Mouse (Mus musculus) testis, adult 2 months (tissue): Measurements from ENCODE around the gene Tgfbr3. TPM values are rescaled to one million over a fixed set of nuclear protein-coding genes. Genes with fewer than 3 reads are reported as not detected.
A peak's percentile ranks its signal among the peaks of the same experiment; 100 is the strongest.

ENCODE experiments used
- H3K27ac ChIP-seq: fragments of 200-500 bp; 2 replicates; pipeline ENCODE4 v1.5.1; 2012; ENCODE audit warnings: low read depth, low read length; ENCODE audit not compliant: control insufficient read depth, insufficient read depth
- H3K27me3 ChIP-seq: fragments of 200-500 bp; 2 replicates; pipeline ENCODE4 v1.6.1; 2012; ENCODE audit warnings: mild to moderate bottlenecking, low read length, moderate library complexity; ENCODE audit not compliant: control insufficient read depth, insufficient read depth
- H3K36me3 ChIP-seq: fragments of 200-500 bp; 2 replicates; pipeline ENCODE4 v1.6.1; 2012; ENCODE audit warnings: mild to moderate bottlenecking, low read length; ENCODE audit not compliant: control insufficient read depth, insufficient read depth
- H3K4me1 ChIP-seq: fragments of 200-500 bp; 2 replicates; pipeline ENCODE4 v1.6.1; 2012; ENCODE audit warnings: low read length; ENCODE audit not compliant: control insufficient read depth, insufficient read depth
- H3K4me3 ChIP-seq: fragments of 200-500 bp; 2 replicates; pipeline ENCODE4 v1.5.1; 2012; ENCODE audit warnings: low read depth, mild to moderate bottlenecking, low read length, moderate library complexity, mixed read lengths; ENCODE audit not compliant: control insufficient read depth
- CTCF ChIP-seq: fragments of 200-500 bp; IDR thresholded peaks from 2 replicates; pipeline ENCODE4 v1.5.1; 2012; ENCODE audit warnings: low read depth, mild to moderate bottlenecking, inconsistent platforms, low read length, moderate library complexity; ENCODE audit not compliant: control insufficient read depth, insufficient read depth, insufficient replicate concordance
- POLR2A ChIP-seq: fragments of 200-500 bp; IDR thresholded peaks from 2 replicates; pipeline ENCODE4 v1.6.1; 2012; ENCODE audit warnings: low read depth, mild to moderate bottlenecking, inconsistent platforms, low read length, moderate library complexity; ENCODE audit not compliant: control insufficient read depth
- polyA plus RNA-seq: library from polyadenylated mRNA; depleted of rRNA; stranded (reverse); fragments of >200 nt; gene quantifications from 2 replicates; pipeline ENCODE4 v1.2.3, GENCODE M21; 2012

The Tgfbr3 gene
- polyA plus RNA-seq, 1 experiment = 8.4 TPM

DNA sequence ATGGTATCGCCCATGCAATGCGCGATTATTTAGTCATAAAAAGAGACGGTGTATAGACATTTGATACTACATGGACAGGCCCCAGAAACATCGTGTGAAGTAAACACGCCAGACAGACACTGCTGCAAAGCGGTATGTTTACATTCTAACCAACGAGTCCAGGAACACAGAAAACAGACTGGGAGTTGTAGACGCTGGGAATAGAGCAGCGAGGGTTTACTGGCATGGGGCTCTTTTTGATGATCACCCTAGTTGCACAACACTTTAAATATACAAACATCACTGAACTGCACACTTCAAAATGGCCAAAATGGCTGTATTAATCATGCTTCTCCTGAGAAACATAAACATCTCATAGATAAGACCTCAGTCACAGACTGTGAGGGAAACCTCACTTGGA lies 100.9 kb downstream of the Tgfbr3 start:
- no peaks in the 10 kb centered on the region for H3K36me3 ChIP-seq
- H3K4me1 ChIP-seq = no peaks in the 10 kb centered on the region; the same call in 1 of the 2 replicates
- TF ChIP-seq POLR2A = no peak
- TF ChIP-seq CTCF = no peak
- no peaks in the 10 kb centered on the region for H3K27me3 ChIP-seq
- H3K27ac ChIP-seq = no peak overlapping the region
- H3K4me3 ChIP-seq = no peak overlapping the region

DNA sequence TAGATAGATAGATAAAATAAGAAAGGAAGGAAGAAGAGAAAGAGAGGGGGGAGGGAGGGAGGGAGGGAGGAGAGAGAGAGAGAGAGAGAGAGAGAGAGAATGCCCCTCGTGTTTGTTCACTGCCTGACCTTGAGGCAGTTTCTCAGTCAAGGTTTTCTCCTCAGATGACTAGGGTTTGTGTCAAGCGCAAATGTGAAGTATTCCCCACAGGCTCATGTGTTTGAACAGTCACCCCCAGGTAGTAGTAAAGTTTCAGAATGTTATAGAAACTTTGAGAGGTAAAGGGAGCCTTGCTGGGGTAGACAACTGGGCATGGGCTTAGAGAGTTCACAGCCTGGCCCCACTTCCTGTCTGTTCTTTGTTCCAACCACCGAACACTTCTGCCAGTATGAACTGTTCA lies 103.2 kb downstream of the Tgfbr3 start:
- no peaks in the 10 kb centered on the region for H3K27me3 ChIP-seq
- H3K36me3 ChIP-seq = no peaks in the 10 kb centered on the region
- no peaks in the 10 kb centered on the region; the same call in 1 of the 2 replicates for H3K4me1 ChIP-seq
- TF ChIP-seq POLR2A (no peak), CTCF (no peak)
- H3K27ac ChIP-seq = 0 out of 2 replicates have a peak overlapping the region, but pooled peaks have one; percentile 6
- no peak overlapping the region for H3K4me3 ChIP-seq

DNA sequence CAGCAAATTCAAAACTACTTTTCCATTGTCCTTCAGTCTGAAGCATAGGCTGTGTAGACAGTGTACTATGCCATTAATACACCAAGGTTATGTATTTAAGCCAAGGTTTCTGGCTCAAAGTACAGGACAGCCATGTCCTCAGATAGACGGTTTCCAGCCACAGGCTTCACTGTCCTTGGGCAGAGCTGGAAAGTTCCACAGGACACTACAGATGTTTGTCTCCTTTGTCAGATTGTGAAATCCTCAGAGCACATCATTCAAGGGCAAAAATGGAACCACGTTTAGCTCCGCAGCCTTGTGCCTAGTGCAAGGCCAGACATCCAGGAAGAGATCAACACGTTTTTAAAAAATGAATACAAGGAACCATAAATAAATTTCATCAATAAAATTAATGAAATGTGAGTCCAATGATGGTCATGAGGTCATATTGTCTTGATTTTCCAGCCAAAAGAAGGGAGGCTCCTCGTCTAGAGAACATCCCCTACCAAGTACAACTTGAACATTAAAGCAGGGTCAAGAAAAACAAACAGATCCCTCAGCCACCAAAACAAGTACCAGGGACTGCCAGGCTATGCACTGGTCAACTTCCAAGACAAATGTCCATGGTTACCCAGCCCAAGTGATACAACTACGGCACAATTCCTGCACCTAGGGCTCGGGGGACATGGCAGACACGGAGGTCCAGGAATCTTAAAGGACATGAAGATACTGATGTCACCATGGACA lies 105.1 kb downstream of the Tgfbr3 start:
- H3K4me3 ChIP-seq = no peak overlapping the region
- no peaks in the 10 kb centered on the region for H3K36me3 ChIP-seq
- peak overlapping the region; percentile 58 for H3K27ac ChIP-seq
- TF ChIP-seq CTCF (no peak), POLR2A (no peak)
- no peaks in the 10 kb centered on the region for H3K27me3 ChIP-seq
- no peaks in the 10 kb centered on the region for H3K4me1 ChIP-seq

DNA sequence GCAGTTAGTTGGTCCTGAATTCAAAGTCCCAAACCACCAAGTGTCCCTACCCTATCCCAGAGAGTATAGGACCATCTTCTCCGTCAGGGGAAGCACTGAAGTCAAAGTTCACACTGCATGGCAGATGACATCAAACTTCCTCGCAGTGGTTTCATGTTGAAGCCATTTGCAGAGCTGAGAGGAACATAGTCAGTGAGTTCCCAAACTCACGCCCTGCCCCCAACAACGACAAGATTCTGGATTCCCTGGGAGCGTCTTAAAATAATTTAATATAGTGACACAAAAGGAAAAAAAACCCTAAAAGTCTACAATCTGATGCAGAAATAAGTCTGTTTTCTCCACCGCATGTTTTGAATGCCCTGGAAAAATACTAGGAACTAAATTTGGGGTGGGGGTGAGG lies 105.9 kb downstream of the Tgfbr3 start:
- no peaks in the 10 kb centered on the region for H3K4me1 ChIP-seq
- no peaks in the 10 kb centered on the region for H3K36me3 ChIP-seq
- peak overlapping the region; percentile 44; the same call in 1 of the 2 replicates for H3K27ac ChIP-seq
- H3K27me3 ChIP-seq = no peaks in the 10 kb centered on the region
- H3K4me3 ChIP-seq = no peak overlapping the region
- no peak for TF ChIP-seq CTCF
- TF ChIP-seq POLR2A = no peak

DNA sequence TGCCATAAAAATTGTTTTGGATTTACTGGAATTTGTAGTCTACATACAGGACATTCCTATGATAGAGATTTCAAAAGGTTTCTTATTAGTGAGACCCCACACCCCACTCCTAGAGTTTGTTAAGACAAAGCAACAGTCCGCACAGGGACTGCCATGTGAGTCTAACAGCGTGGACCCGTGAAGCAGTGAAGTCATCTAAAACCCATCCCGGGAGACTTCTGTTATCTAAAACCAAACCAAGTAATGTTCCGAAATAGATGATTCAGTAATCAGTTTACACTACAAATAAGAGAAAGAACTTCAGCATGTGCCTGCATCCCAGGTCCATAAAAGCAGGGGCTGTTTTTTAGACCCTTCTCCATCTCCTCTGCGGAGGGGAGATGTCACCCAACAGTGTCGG lies 106.7 kb downstream of the Tgfbr3 start:
- H3K4me1 ChIP-seq = no peaks in the 10 kb centered on the region
- peak overlapping the region; percentile 44 for H3K27ac ChIP-seq
- TF ChIP-seq POLR2A = no peak
- TF ChIP-seq CTCF = no peak
- no peaks in the 10 kb centered on the region for H3K36me3 ChIP-seq
- no peaks in the 10 kb centered on the region for H3K27me3 ChIP-seq
- H3K4me3 ChIP-seq = no peak overlapping the region

DNA sequence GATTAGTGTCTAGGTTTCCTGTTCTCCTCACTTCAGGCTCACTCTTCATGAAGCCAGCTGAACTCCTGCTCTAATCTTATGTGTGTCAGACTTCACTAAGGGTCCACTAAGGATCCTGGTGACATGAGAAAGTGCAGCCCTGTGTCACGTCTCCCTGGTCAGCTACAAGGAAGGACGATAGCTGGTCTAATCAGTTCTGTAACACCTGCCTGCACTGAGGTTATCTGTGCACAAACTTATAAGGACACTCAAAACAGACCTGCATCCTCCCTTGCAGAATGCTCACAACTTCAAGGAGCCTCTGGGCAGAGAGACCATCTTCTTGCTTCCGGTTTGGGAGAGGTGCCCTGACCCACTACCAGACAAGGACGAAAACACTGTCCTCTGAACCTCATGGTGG lies 107.6 kb downstream of the Tgfbr3 start:
- H3K27me3 ChIP-seq = no peaks in the 10 kb centered on the region
- no peaks in the 10 kb centered on the region for H3K36me3 ChIP-seq
- TF ChIP-seq POLR2A (no peak), CTCF (no peak)
- H3K4me3 ChIP-seq = no peak overlapping the region
- H3K4me1 ChIP-seq = no peaks in the 10 kb centered on the region
- H3K27ac ChIP-seq = peak overlapping the region; percentile 42; the same call in 1 of the 2 replicates

- Histone ChIP-seq H3K36me3 (no peaks in the 10 kb centered on the region), H3K4me3 (no peak overlapping the region), H3K4me1 (no peaks in the 10 kb centered on the region), H3K27ac (peak overlapping the region; percentile 55), H3K27me3 (no peaks in the 10 kb centered on the region)
- TF ChIP-seq CTCF (no peak), POLR2A (no peak)
Measured at GRCm38 (mm10) chr5:107179194-107179593, 110.2 kb downstream of the Tgfbr3 start.
